Mouse (Mus musculus) midbrain, embryonic 10.5 days (tissue): ENCODE data around the gene Gcm2. TPM values are rescaled to one million over a fixed set of nuclear protein-coding genes. Genes with fewer than 3 reads are reported as not detected.
A peak's percentile ranks its signal among the peaks of the same experiment; 100 is the strongest.

Experiments
- DNase-seq: peaks from one replicate; pipeline ENCODE4 v3.0.0-alpha.2; 2017; ENCODE audit warnings: low spot score
- H3K27ac ChIP-seq: fragments of 300-500 bp; sonication (generic); replicated peaks from 2 replicates; pipeline ENCODE4 v1.5.1; 2016; ENCODE audit warnings: mild to moderate bottlenecking
- H3K27me3 ChIP-seq: fragments of 300-500 bp; sonication (generic); 2 replicates; pipeline ENCODE4 v1.6.1; 2016; ENCODE audit warnings: low read depth, mild to moderate bottlenecking; ENCODE audit not compliant: poor library complexity, severe bottlenecking
- H3K36me3 ChIP-seq: fragments of 300-500 bp; sonication (generic); 2 replicates; pipeline ENCODE4 v1.6.1; 2016; ENCODE audit warnings: mild to moderate bottlenecking, moderate library complexity
- H3K4me1 ChIP-seq: fragments of 300-500 bp; sonication (generic); 2 replicates; pipeline ENCODE4 v1.6.1; 2016
- H3K4me3 ChIP-seq: fragments of 300-500 bp; sonication (generic); 2 replicates; pipeline ENCODE4 v1.5.1; 2016; ENCODE audit warnings: mild to moderate bottlenecking, moderate library complexity
- H3K9me3 ChIP-seq: fragments of 300-500 bp; sonication (generic); replicated peaks from 2 replicates; pipeline ENCODE4 v1.6.1; 2016; ENCODE audit warnings: mild to moderate bottlenecking
- WGBS: fragments of 180-500 bp; shearing (Covaris S2); methylation state at CpG from one replicate; pipeline ENCODE4 v1.1.7; 2016; 5-methylcytosine and 5-hydroxymethylcytosine counted together
- polyA plus RNA-seq: library from polyadenylated mRNA; unstranded; fragments of >200 nt; fragmentation: Nextera tagmentation; extraction: Ambion mirVana; gene quantifications from 2 replicates; pipeline ENCODE4 v1.2.1, GENCODE M21; 2016

The Gcm2 gene
- not detected in 2 replicates for polyA plus RNA-seq

DNA sequence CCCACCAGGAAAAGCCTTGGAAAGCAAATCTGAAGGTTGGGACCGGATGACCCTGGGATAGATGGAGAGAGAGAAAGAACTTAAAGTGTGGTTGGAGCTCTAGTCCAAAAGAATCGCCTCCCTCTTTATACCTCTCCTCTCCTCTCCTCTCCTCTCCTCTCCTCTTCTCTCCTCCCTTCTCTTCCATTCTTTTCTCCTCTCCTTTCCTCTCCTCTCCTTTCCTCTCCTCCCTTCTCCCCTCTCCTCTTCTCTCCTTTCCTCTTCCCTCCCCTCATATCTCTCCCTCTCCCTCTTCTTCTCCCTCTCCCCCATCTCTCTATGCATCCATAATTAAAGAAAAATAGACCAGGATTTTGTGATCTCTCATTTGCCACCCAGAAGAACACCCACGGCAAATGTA is at the start of gene Gcm2:
TSS of gene Gcm2 (minus strand) at position 101 of the 400 bp plus-strand sequence.
- H3K27ac ChIP-seq = no peak within 1 kb of the TSS
- peaks cover 8% of the 10 kb centered on the region for H3K4me1 ChIP-seq
- H3K4me3 ChIP-seq = no peak within 1 kb of the TSS
- DNase-seq = no peak
- no peaks in the 10 kb centered on the region for H3K9me3 ChIP-seq
- peaks cover 27% of the 10 kb centered on the region for H3K27me3 ChIP-seq
- H3K36me3 ChIP-seq = no peaks in the 10 kb centered on the region
- 87% methylated on average over 3 of the region's 3 CpGs for WGBS

GRCm38 (mm10) chr13:41158426-41158825 is 47.6 kb upstream of the Gcm2 start:
- no peak overlapping the region for H3K27ac ChIP-seq
- H3K4me3 ChIP-seq = no peak overlapping the region
- no peaks in the 10 kb centered on the region for H3K4me1 ChIP-seq
- H3K27me3 ChIP-seq = no peaks in the 10 kb centered on the region
- whole genome bisulfite sequencing = 67% methylated on average over 5 of the region's 5 CpGs
- H3K9me3 ChIP-seq = no peaks in the 10 kb centered on the region
- no peaks in the 10 kb centered on the region for H3K36me3 ChIP-seq
- no peak for DNase-seq

DNA sequence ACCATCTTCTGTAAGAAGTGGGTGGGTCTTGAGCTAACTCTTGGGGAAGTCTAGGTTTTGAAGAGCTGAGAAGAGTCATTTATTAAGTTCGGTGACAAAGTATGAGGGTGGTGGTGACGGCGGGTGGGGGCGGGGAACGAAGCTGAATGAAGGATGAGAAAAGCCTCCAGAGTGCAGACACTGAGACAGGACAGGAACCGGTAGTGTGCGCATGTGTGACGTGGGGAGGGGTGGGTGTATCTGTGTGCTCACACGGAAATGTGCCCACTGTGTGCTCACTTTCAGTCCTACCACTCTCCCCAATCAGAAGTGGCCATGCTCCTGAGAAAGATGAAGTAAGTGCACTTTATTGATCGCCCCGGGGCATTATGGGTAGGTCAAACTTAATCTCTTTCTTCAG is 42.3 kb upstream of the Gcm2 start:
- WGBS = 84% methylated on average over 11 of the region's 11 CpGs
- no peaks in the 10 kb centered on the region for H3K4me1 ChIP-seq
- DNase-seq = no peak
- H3K9me3 ChIP-seq = no peaks in the 10 kb centered on the region
- H3K36me3 ChIP-seq = no peaks in the 10 kb centered on the region
- no peaks in the 10 kb centered on the region for H3K27me3 ChIP-seq
- no peak overlapping the region for H3K27ac ChIP-seq
- no peak overlapping the region for H3K4me3 ChIP-seq

DNA sequence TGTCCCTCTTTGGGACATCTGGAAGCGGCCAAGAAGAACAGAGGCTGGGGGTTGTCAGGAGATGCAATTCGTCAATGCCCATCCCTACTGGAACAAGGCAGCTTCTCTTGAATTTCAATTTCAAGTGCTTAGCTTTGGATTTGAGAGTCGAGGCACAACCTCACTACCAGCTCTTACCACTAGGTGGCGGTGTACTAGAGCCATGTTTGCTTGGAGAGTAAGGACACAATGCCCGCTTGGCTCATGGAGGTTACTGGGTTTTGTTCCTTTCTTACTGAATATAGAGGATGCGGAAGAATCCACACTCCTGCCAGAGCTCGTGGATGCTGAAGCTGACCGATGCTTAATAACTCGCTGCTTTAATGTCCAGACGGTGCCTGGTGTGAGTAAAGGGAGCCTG is 35.4 kb upstream of the Gcm2 start:
- no peak overlapping the region for H3K27ac ChIP-seq
- 78% methylated on average over 10 of the region's 10 CpGs for WGBS
- no peak overlapping the region for H3K4me3 ChIP-seq
- 0 out of 2 replicates have a peak, but pooled peaks cover 3% of the 10 kb centered on the region for H3K9me3 ChIP-seq
- no peaks in the 10 kb centered on the region for H3K36me3 ChIP-seq
- peak; percentile 51 for DNase-seq
- H3K4me1 ChIP-seq = no peaks in the 10 kb centered on the region
- no peaks in the 10 kb centered on the region for H3K27me3 ChIP-seq

- Histone ChIP-seq H3K27me3 (no peaks in the 10 kb centered on the region), H3K36me3 (no peaks in the 10 kb centered on the region), H3K27ac (no peak overlapping the region), H3K9me3 (0 out of 2 replicates have a peak, but pooled peaks cover 3% of the 10 kb centered on the region), H3K4me3 (no peak overlapping the region), H3K4me1 (no peaks in the 10 kb centered on the region)
- 80% methylated on average over 6 of the region's 6 CpGs for WGBS
- DNase-seq = no peak
These were observed 34.7 kb upstream of the Gcm2 start for GRCm38 (mm10) chr13:41145433-41145970.

GRCm38 (mm10) chr13:41134901-41135300 is 24.1 kb upstream of the Gcm2 start:
- WGBS = 15% methylated on average over 6 of the region's 6 CpGs
- peak; percentile 68 for DNase-seq
- no peaks in the 10 kb centered on the region for H3K4me1 ChIP-seq
- H3K36me3 ChIP-seq = no peaks in the 10 kb centered on the region
- H3K27ac ChIP-seq = no peak overlapping the region
- no peak overlapping the region for H3K4me3 ChIP-seq
- no peaks in the 10 kb centered on the region for H3K27me3 ChIP-seq
- H3K9me3 ChIP-seq = no peaks in the 10 kb centered on the region

DNA sequence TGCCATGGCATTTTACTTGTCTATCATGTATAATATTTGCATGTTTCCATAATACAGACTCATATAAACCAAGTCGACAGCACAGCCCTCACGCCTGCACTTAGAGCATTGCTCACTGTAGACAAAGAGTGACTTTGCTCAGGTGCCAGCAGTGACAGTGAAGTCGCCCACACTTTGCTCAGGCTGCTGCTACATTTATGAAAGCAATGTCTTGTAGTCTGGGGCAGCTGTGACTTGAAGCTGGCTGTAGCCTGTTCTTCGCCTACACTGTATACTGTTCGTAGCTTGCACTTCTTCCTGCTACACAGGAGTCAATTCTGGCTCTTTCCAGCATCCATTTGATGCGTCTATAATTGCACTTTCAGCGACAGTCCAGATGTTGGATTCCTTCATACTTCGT is 18.2 kb upstream of the Gcm2 start:
- H3K4me3 ChIP-seq = no peak overlapping the region
- no peak overlapping the region for H3K27ac ChIP-seq
- H3K4me1 ChIP-seq = no peaks in the 10 kb centered on the region
- no peak for DNase-seq
- H3K36me3 ChIP-seq = no peaks in the 10 kb centered on the region
- H3K27me3 ChIP-seq = no peaks in the 10 kb centered on the region
- WGBS = 91% methylated on average over 8 of the region's 8 CpGs
- no peaks in the 10 kb centered on the region for H3K9me3 ChIP-seq

- no peaks in the 10 kb centered on the region for H3K27me3 ChIP-seq
- WGBS = 89% methylated on average over 8 of the region's 8 CpGs
These were observed 17.5 kb upstream of the Gcm2 start for GRCm38 (mm10) chr13:41128326-41128725.

DNA sequence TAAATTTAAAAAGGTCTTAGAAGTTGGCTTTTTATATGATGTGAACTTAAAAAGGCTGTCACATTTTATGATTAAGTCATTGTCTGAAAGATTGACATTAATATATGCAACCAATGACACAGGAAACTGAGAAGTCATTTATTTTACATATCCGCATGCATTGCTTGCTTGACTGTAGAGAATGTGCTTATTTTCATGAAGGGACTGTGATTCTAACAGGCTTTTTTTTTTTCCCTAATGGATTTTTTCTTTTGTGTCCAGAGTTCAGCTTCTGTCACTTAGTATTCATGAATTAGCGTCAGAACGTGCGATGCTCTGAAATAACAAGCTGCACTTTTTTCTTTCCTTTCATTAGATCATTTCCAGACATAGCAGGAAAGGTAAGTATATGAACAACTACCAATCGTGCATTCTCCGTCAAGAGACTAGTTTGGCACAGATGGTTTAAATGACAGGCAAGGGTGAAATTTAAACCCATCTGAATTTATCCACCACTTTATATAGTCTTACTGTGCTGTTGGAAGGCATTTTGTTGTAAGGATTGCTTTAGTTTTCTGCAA is 12.9 kb upstream of the Gcm2 start:
- 94% methylated on average over 6 of the region's 6 CpGs for WGBS

More at GRCm38 (mm10) chr13:41128326-41128725, 17.5 kb upstream of the Gcm2 start:
- Histone ChIP-seq H3K4me3 (no peak overlapping the region), H3K9me3 (no peaks in the 10 kb centered on the region), H3K27ac (no peak overlapping the region), H3K36me3 (no peaks in the 10 kb centered on the region), H3K4me1 (no peaks in the 10 kb centered on the region)
- no peak for DNase-seq

DNA sequence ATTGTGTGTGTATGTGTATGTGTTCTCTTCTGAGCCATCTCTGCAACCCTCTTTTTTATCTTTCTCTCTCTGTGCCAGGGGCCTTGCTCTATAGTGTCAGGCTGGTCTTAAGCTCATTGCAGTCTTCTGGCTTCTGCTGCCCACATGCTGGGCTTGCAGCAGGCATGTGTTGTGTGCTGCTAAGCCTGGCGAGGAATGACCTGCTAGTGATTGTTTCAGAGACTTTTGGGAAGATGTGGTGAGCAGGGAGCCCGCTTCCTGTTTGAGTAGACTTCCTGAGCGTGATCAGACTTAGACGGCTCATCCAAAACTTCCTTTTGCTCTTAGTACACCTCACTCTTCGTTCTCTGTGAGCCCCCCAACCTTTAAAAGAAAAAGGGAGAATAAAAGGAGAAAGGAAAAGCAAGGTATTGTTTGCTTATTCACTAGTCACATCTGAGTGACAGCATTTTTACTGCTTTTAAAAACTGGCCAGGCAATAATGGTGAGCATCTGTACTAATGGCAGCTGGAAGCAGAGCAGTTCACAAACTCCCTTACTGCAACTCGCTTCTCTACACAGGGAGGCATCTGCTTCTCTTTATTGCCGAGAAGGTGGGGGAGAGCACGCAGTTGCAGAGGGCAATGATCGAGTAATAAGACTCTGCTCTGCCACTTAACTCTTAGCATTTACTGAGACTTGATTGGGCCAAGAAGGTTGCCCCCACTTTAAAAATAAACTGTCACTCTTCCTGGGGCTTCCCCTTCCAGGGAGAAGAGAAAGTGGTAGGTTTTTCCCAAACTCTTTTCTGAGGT is 8.5 kb upstream of the Gcm2 start:
- no peak overlapping the region for H3K27ac ChIP-seq
- H3K4me3 ChIP-seq = no peak overlapping the region
- H3K4me1 ChIP-seq = peaks cover 1% of the 10 kb centered on the region
- H3K9me3 ChIP-seq = no peaks in the 10 kb centered on the region
- no peak for DNase-seq
- 50% methylated on average over 9 of the region's 9 CpGs for WGBS
- H3K27me3 ChIP-seq = peaks cover 9% of the 10 kb centered on the region
- no peaks in the 10 kb centered on the region for H3K36me3 ChIP-seq

More for the DNA sequence above, 12.9 kb upstream of the Gcm2 start:
- Histone ChIP-seq H3K27me3 (no peaks in the 10 kb centered on the region), H3K4me1 (no peaks in the 10 kb centered on the region), H3K27ac (no peak overlapping the region), H3K9me3 (no peaks in the 10 kb centered on the region), H3K36me3 (no peaks in the 10 kb centered on the region), H3K4me3 (no peak overlapping the region)
- no peak for DNase-seq

GRCm38 (mm10) chr13:41113940-41114339 is 3.1 kb upstream of the Gcm2 start, which contains the start of gene Sycp2l:
Gene Sycp2l (plus strand): TSS chr13:41114307.
- H3K36me3 ChIP-seq = no peaks in the 10 kb centered on the region
- no peaks in the 10 kb centered on the region for H3K9me3 ChIP-seq
- H3K27ac ChIP-seq = no peak within 1 kb of the TSS
- no peak for DNase-seq
- WGBS = 25% methylated on average over 14 of the region's 14 CpGs
- H3K4me3 ChIP-seq = peak within 1 kb of the TSS; percentile 33
- peaks cover 8% of the 10 kb centered on the region for H3K4me1 ChIP-seq
- peaks cover 27% of the 10 kb centered on the region for H3K27me3 ChIP-seq

DNA sequence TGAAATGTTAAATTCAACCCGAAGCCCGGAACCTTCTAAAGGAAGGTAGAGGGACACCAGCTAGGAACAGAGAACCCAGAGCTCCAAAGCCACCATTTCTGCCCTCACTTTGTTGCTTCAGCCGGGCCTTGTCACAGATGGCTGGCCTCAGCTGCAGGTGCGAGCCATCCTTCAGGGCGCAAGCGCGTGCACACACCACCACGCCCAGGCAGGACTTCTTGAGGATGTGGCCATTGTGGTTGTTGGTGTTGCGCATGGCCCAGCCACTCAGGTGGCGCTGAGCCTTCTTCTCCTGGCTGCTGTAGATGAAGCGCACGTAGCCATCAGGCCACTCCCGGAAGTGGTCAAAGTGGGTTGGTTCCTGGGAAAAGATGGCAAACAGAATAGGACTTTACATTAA is 5.3 kb downstream of the Gcm2 start:
- 96% methylated on average over 13 of the region's 13 CpGs for WGBS

More for the DNA sequence above, 5.3 kb downstream of the Gcm2 start:
- no peak overlapping the region for H3K4me3 ChIP-seq
- H3K27ac ChIP-seq = no peak overlapping the region
- no peak for DNase-seq
- H3K4me1 ChIP-seq = no peaks in the 10 kb centered on the region
- 0 out of 2 replicates have a peak, but pooled peaks cover 5% of the 10 kb centered on the region for H3K27me3 ChIP-seq
- H3K36me3 ChIP-seq = no peaks in the 10 kb centered on the region
- no peaks in the 10 kb centered on the region for H3K9me3 ChIP-seq
